ENCODE assay signal across 25 mouse cellular contexts in genomic region chr16:10432387-10432786, GRCm38 (mm10). TPM values are rescaled to one million over a fixed set of nuclear protein-coding genes. Genes with fewer than 3 reads are reported as not detected.
DNase-seq lines count a peak whose midpoint lies in the region; ATAC-seq and TF ChIP-seq lines count a peak whose summit lies in the region.
"Had no signal": no experiment of that assay in that cellular context is flagged by ENCODE, and none has a peak within 500 bp of the region (broad histone marks: within the 10 kb centered on the region; RNA-seq: fewer than 3 reads in every experiment).

No protein-coding gene starts in this region.

- in situ Hi-C loops in CH12.LX (cut with MboI; ENCODE audit: low pct_ligation_motif_present, low pct_unique_long_range_greater_than_20kb, low sequenced_read_pairs): no loop called here

- no peak overlapping the region for H3K4me2 ChIP-seq in CH12.LX (ENCODE audit: insufficient read depth, low read depth, poor library complexity, severe bottlenecking)
- no peak overlapping the region for H3K4me2 ChIP-seq in midbrain, embryonic 14.5 days (ENCODE audit: low read length)
- H3K4me2 ChIP-seq: embryonic facial prominence, embryonic 12.5 days; forebrain, embryonic 13.5 days; forebrain, embryonic 15.5 days had no signal

- ATAC-seq in midbrain, embryonic 14.5 days (ENCODE audit: low FRiP score, low TSS enrichment): no peak
- ATAC-seq: activated CD4-positive, CD25-positive, alpha-beta regulatory T cell, adult 4 months; forebrain, embryonic 13.5 days; forebrain, embryonic 15.5 days; forebrain, postnatal 0 days; Patski had no signal

- no peaks in the 10 kb centered on the region for H3K79me2 ChIP-seq in CH12.LX (replicated peaks; ENCODE audit: control insufficient read depth, extremely low read depth, insufficient read depth, poor library complexity, severe bottlenecking)

- 94% methylated on average over 4 of the region's 4 CpGs for WGBS in midbrain, embryonic 14.5 days
- 90% methylated on average over 4 of the region's 4 CpGs for WGBS in limb, embryonic 10.5 days

- DNase-seq in layer of hippocampus, adult 2 months (ENCODE audit: low spot score in 2 of 2): no peak
- no peak for DNase-seq in layer of hippocampus, adult 8-10 months (ENCODE audit: low spot score in 2 of 2)
- no peak for DNase-seq in CH12.LX (ENCODE audit: extremely low read depth)
- no peak for DNase-seq in midbrain, embryonic 14.5 days
- no peak for DNase-seq in limb, embryonic 10.5 days (ENCODE audit: low spot score)
- DNase-seq: adrenal gland, adult 8-10 months; adrenal gland, postnatal 14 days; adrenal gland, postnatal 36 days; cerebellum, adult 11-12 months; cerebellum, adult 2 months; cerebellum, adult 9-10 months; cerebellum, postnatal 10 days; cerebellum, postnatal 25 days; forebrain, postnatal 0 days had no signal

- no peak for TF ChIP-seq RAD21 in CH12.LX (IDR thresholded peaks at IDR 0.05; ENCODE audit: low read depth, low read length)

- H3K9me3 ChIP-seq in CH12.LX (replicated peaks; ENCODE audit: low read length): no peaks in the 10 kb centered on the region
- H3K9me3 ChIP-seq in midbrain, embryonic 14.5 days (ENCODE audit: control insufficient read depth, low read length): no peaks in the 10 kb centered on the region
- no peaks in the 10 kb centered on the region for H3K9me3 ChIP-seq in limb, embryonic 10.5 days (replicated peaks)
- H3K9me3 ChIP-seq: embryonic facial prominence, embryonic 10.5 days; embryonic facial prominence, embryonic 12.5 days; forebrain, embryonic 13.5 days; forebrain, embryonic 15.5 days; G1E had no signal

- no peak for TF ChIP-seq EP300 in CH12.LX (IDR thresholded peaks at IDR 0.05; ENCODE audit: low read length)

- H3K9ac ChIP-seq in CH12.LX (ENCODE audit: insufficient read depth, low read depth): no peak overlapping the region
- no peak overlapping the region for H3K9ac ChIP-seq in midbrain, embryonic 14.5 days (replicated peaks; ENCODE audit: low read length)
- H3K9ac ChIP-seq: embryonic facial prominence, embryonic 12.5 days; forebrain, embryonic 13.5 days; forebrain, embryonic 15.5 days; forebrain, postnatal 0 days had no signal

- dilution Hi-C loops in CH12.LX (cut with MboI; ENCODE audit: extremely low pct_ligation_motif_present, extremely low pct_unique_long_range_greater_than_20kb, low sequenced_read_pairs): no loop called here

- H3K27ac ChIP-seq in layer of hippocampus, adult 2 months: peak overlapping the region; percentile 46; the same call in 1 of the 2 replicates
- H3K27ac ChIP-seq in CH12.LX (ENCODE audit: insufficient read depth, low read depth): peak overlapping the region; percentile 23; the same call in 1 of the 2 replicates
- peak overlapping the region; percentile 82; the same call in 1 of the 2 replicates for H3K27ac ChIP-seq in bone marrow macrophage, adult 2 months (ENCODE audit: insufficient read depth, low read depth, low read length)
- H3K27ac ChIP-seq in midbrain, embryonic 14.5 days (replicated peaks; ENCODE audit: low read depth, low read length): no peak overlapping the region
- H3K27ac ChIP-seq in limb, embryonic 10.5 days: no peak overlapping the region
- H3K27ac ChIP-seq: embryonic facial prominence, embryonic 10.5 days; embryonic facial prominence, embryonic 12.5 days; forebrain, embryonic 13.5 days; forebrain, embryonic 15.5 days had no signal

- no peaks in the 10 kb centered on the region for H3K27me3 ChIP-seq in CH12.LX (replicated peaks)
- no peaks in the 10 kb centered on the region for H3K27me3 ChIP-seq in midbrain, embryonic 14.5 days (ENCODE audit: control insufficient read depth, insufficient read depth, low read length)
- no peaks in the 10 kb centered on the region for H3K27me3 ChIP-seq in limb, embryonic 10.5 days (ENCODE audit: low read depth, poor library complexity, severe bottlenecking)
- H3K27me3 ChIP-seq: embryonic facial prominence, embryonic 12.5 days; forebrain, embryonic 13.5 days; forebrain, embryonic 15.5 days; Patski had no signal

- no peak overlapping the region for H3K4me3 ChIP-seq in layer of hippocampus, adult 2 months
- H3K4me3 ChIP-seq in CH12.LX (replicated peaks in 1 of 3; ENCODE audit: low read depth in 2 of 3, low read length in 2 of 3, poor library complexity in 1 of 3): peak overlapping the region in 1 of 3 experiments; percentile 8
- no peak overlapping the region for H3K4me3 ChIP-seq in bone marrow macrophage, adult 2 months (ENCODE audit: insufficient read depth, low read length)
- no peak overlapping the region for H3K4me3 ChIP-seq in midbrain, embryonic 14.5 days (replicated peaks; ENCODE audit: low read depth, low read length)
- no peak overlapping the region for H3K4me3 ChIP-seq in limb, embryonic 10.5 days
- H3K4me3 ChIP-seq: embryonic facial prominence, embryonic 10.5 days; embryonic facial prominence, embryonic 12.5 days; forebrain, embryonic 13.5 days; forebrain, embryonic 15.5 days had no signal

- H3K4me1 ChIP-seq in CH12.LX (ENCODE audit: control insufficient read depth in 1 of 2, insufficient read depth in 2 of 2): peaks cover 34 to 80% of the 10 kb centered on the region in 2 experiments
- peaks cover 49% of the 10 kb centered on the region for H3K4me1 ChIP-seq in bone marrow macrophage, adult 2 months (ENCODE audit: control insufficient read depth, insufficient read depth, low read length)
- H3K4me1 ChIP-seq in midbrain, embryonic 14.5 days (ENCODE audit: control insufficient read depth, insufficient read depth, low read length): no peaks in the 10 kb centered on the region
- no peaks in the 10 kb centered on the region for H3K4me1 ChIP-seq in limb, embryonic 10.5 days
- H3K4me1 ChIP-seq: embryonic facial prominence, embryonic 10.5 days; embryonic facial prominence, embryonic 12.5 days; forebrain, embryonic 13.5 days; forebrain, embryonic 15.5 days had no signal

- peaks cover 0 to 12% of the 10 kb centered on the region in 2 experiments for H3K36me3 ChIP-seq in CH12.LX (replicated peaks in 1 of 2; ENCODE audit: control insufficient read depth in 1 of 2, insufficient read depth in 1 of 2, low read length in 1 of 2)
- H3K36me3 ChIP-seq in midbrain, embryonic 14.5 days (ENCODE audit: control insufficient read depth, insufficient read depth, low read length): peaks cover 20% of the 10 kb centered on the region
- H3K36me3 ChIP-seq in limb, embryonic 10.5 days: peaks cover 2% of the 10 kb centered on the region

- TF ChIP-seq POLR2A in CH12.LX (IDR thresholded peaks at IDR 0.05; ENCODE audit: low read depth, low read length): no peak
- TF ChIP-seq POLR2A in bone marrow macrophage, adult 2 months (IDR thresholded peaks at IDR 0.05; ENCODE audit: borderline replicate concordance, low read depth, low read length): no peak

- TF ChIP-seq CTCF in layer of hippocampus, adult 2 months (conservative IDR thresholded peaks at IDR 0.05): no peak
- no peak for TF ChIP-seq CTCF in CH12.LX (conservative IDR thresholded peaks at IDR 0.05 in 1 of 2, IDR thresholded peaks at IDR 0.05 in 1 of 2; ENCODE audit: low read depth in 2 of 2, low read length in 2 of 2)
- TF ChIP-seq CTCF in bone marrow macrophage, adult 2 months (IDR thresholded peaks at IDR 0.05; ENCODE audit: low read depth, low read length): no peak

TF ChIP-seq in CH12.LX, 34 proteins besides CTCF, POLR2A, EP300 and RAD21 (continues in another document):
- TF ChIP-seq NELFE (IDR thresholded peaks at IDR 0.05; ENCODE audit: low read depth, low read length) (0 out of 2 replicates have a peak, but pooled peaks have one; percentile 5), ETS1 (conservative IDR thresholded peaks at IDR 0.05; ENCODE audit: low read depth, low read length) (peak; percentile 42)

RNA-seq across cellular contexts. Expression of gene Tvp23a, which starts 14.8 kb away (rescaled TPM):
- 10 to 100 TPM; 26.2 to 27.2 TPM for total RNA-seq in layer of hippocampus, adult 2 months (2021)
- total RNA-seq in layer of hippocampus, adult 8-10 months (2022): 10 to 100 TPM; 24.5 to 28.4 (median 25.9) TPM
- total RNA-seq in CH12.LX (2012; rRNA removed): 0.63 and 0.68 TPM in 2 replicates
- total RNA-seq in CH12.LX (2014; rRNA removed): 0.18 TPM in 1 of 2 replicates, not detected in the other
- polyA plus RNA-seq in CH12.LX (2012; ENCODE audit: insufficient read length, low read depth): 1.7 and 1.8 TPM in 2 replicates
- polyA plus RNA-seq in bone marrow macrophage, adult 2 months (2012; ENCODE audit: insufficient read depth, insufficient read length, missing spikeins): not detected in 2 replicates
- polyA plus RNA-seq in midbrain, embryonic 14.5 days (2014; fragmentation: Nextera tagmentation; extraction: Ambion mirVana): 39.1 and 45.2 TPM in 2 replicates
- 15.9 and 22.7 TPM in 2 replicates for polyA plus RNA-seq in limb, embryonic 10.5 days (2016; fragmentation: Nextera tagmentation; extraction: Ambion mirVana)
- polyA plus RNA-seq: G1E had no signal

RNA-seq across cellular contexts. Expression of gene Nubp1, which starts 20.6 kb away (rescaled TPM):
- 10 to 100 TPM; 15.5 to 17.8 TPM for total RNA-seq in layer of hippocampus, adult 2 months (2021)
- total RNA-seq in layer of hippocampus, adult 8-10 months (2022): 10 to 100 TPM; 16.8 to 20.7 (median 17.8) TPM
- total RNA-seq in CH12.LX (2012; rRNA removed): 163 and 169 TPM in 2 replicates
- total RNA-seq in CH12.LX (2014; rRNA removed): 152 TPM in 2 replicates
- polyA plus RNA-seq in CH12.LX (2012; ENCODE audit: insufficient read length, low read depth): 162 and 176 TPM in 2 replicates
- polyA plus RNA-seq in bone marrow macrophage, adult 2 months (2012; ENCODE audit: insufficient read depth, insufficient read length, missing spikeins): 21.4 and 27.9 TPM in 2 replicates
- 47.3 and 49.0 TPM in 2 replicates for polyA plus RNA-seq in midbrain, embryonic 14.5 days (2014; fragmentation: Nextera tagmentation; extraction: Ambion mirVana)
- polyA plus RNA-seq in limb, embryonic 10.5 days (2016; fragmentation: Nextera tagmentation; extraction: Ambion mirVana): 92.0 and 94.8 TPM in 2 replicates

RNA-seq across cellular contexts. Expression of gene Tekt5, which starts 37.1 kb away (rescaled TPM):
- 1 to 10 TPM; 6.1 to 7.4 TPM for total RNA-seq in layer of hippocampus, adult 2 months (2021)
- total RNA-seq in layer of hippocampus, adult 8-10 months (2022): 1 to 10 TPM; 8.2 to 9.5 (median 9.1) TPM
- total RNA-seq in CH12.LX (2012; rRNA removed) (0.08 TPM in 1 of 2 replicates, not detected in the other), CH12.LX (2014; rRNA removed) (not detected in 2 replicates)
- polyA plus RNA-seq in CH12.LX (2012; ENCODE audit: insufficient read length, low read depth): 0.14 and 0.17 TPM in 2 replicates
- polyA plus RNA-seq in bone marrow macrophage, adult 2 months (2012; ENCODE audit: insufficient read depth, insufficient read length, missing spikeins): not detected in 2 replicates
- polyA plus RNA-seq in midbrain, embryonic 14.5 days (2014; fragmentation: Nextera tagmentation; extraction: Ambion mirVana): 7.2 and 11.4 TPM in 2 replicates
- polyA plus RNA-seq in limb, embryonic 10.5 days (2016; fragmentation: Nextera tagmentation; extraction: Ambion mirVana): not detected in 2 replicates
- total RNA-seq: adrenal gland, adult 18-20 months; adrenal gland, adult 8-10 months; adrenal gland, postnatal 14 days; adrenal gland, postnatal 36 days had no signal
- polyA plus RNA-seq: activated CD4-positive, CD25-positive, alpha-beta regulatory T cell, adult 4 months; C2C12; embryonic facial prominence, embryonic 12.5 days; forebrain, embryonic 11.5 days; Patski had no signal

RNA-seq across cellular contexts. Expression of gene Ciita, which starts 47.5 kb away (rescaled TPM):
- under 1 TPM in 1 of 2 experiments, not detected in 1; 0.27 TPM for total RNA-seq in layer of hippocampus, adult 2 months (2021)
- under 1 TPM; 0.18 to 0.67 (median 0.39) TPM for total RNA-seq in layer of hippocampus, adult 8-10 months (2022)
- total RNA-seq in CH12.LX (2012; rRNA removed) (32.7 and 39.8 TPM in 2 replicates), CH12.LX (2014; rRNA removed) (38.8 and 39.1 TPM in 2 replicates)
- 62.3 and 69.6 TPM in 2 replicates for polyA plus RNA-seq in CH12.LX (2012; ENCODE audit: insufficient read length, low read depth)
- 59.0 and 67.4 TPM in 2 replicates for polyA plus RNA-seq in bone marrow macrophage, adult 2 months (2012; ENCODE audit: insufficient read depth, insufficient read length, missing spikeins)
- 0.57 and 0.58 TPM in 2 replicates for polyA plus RNA-seq in midbrain, embryonic 14.5 days (2014; fragmentation: Nextera tagmentation; extraction: Ambion mirVana)
- polyA plus RNA-seq in limb, embryonic 10.5 days (2016; fragmentation: Nextera tagmentation; extraction: Ambion mirVana): 0.09 and 0.19 TPM in 2 replicates
- total RNA-seq: forebrain, postnatal 0 days had no signal
- polyA plus RNA-seq: C2C12, G1E had no signal

Comparison
In these comparisons a context has a peak if more than half of its experiments do, and no peak if none do; other contexts are left out.
1. H3K27ac ChIP-seq: peak in layer of hippocampus, adult 2 months (single experiment), CH12.LX (single experiment) and bone marrow macrophage, adult 2 months (single experiment); none in midbrain, embryonic 14.5 days (single experiment) and limb, embryonic 10.5 days (single experiment).